Mouse (Mus musculus): ENCODE results near the gene Slc24a5.

DNA sequence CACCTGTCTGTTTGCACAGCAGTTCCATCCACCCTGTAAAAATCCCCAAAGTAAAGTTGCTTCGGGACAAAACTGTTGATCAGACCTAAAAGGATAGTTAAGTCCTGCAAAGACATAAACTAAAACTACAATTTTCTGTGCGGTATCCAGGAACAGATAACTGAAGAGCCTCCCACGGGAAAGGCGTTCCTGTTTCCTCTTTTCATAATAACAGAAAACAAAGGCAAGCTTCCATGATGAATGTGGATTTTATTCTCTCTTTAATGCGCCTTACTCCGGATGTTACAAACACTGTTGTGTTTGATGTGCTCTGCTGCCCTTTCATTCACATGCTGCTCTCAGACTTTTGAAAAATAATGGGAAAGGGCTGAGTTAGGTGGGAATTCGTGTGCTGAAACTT, 37.3 kb upstream of the Slc24a5 start:
- TF ChIP-seq GATA1 (IDR thresholded peaks at IDR 0.05; ENCODE audit: borderline replicate concordance, low read length), result no peak
- TF ChIP-seq FLI1 (IDR thresholded peaks at IDR 0.05; ENCODE audit: low read length), result no peak
